Comparison of ENCODE assay signal across 8 mouse cellular contexts in the genomic region with DNA sequence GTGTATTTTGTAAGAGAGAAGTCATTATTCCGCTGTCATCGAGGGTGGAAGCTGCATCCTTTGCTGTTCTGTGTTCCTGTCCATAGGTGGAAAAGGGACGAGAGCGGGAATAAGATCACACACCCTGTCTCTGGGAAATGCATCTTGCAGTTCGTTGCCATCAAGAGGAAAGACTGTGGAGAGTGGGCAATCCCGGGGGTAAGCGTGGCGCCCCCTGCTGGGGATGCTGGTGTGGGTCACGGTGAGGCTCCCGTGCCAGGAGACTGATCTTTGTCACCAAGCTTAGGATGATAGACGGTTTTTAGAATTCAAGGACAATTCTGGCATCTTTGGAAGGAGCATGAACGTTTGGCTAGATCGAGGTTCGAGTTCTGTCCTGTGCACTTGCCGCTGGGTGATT. TPM values are rescaled to one million over a fixed set of nuclear protein-coding genes. Genes with fewer than 3 reads are reported as not detected.
DNase-seq lines count a peak whose midpoint lies in the region; ATAC-seq and TF ChIP-seq lines count a peak whose summit lies in the region.

No protein-coding gene starts in this region.

- H3K4me1 ChIP-seq in heart, embryonic 11.5 days (ENCODE audit: control insufficient read depth, insufficient read depth, low read length), result no peaks in the 10 kb centered on the region
- peaks cover 2% of the 10 kb centered on the region for H3K4me1 ChIP-seq in cortical plate, adult 2 months (ENCODE audit: control insufficient read depth, insufficient read depth, low read length)

- no peak overlapping the region for H3K4me2 ChIP-seq in heart, embryonic 11.5 days

- H3K36me3 ChIP-seq in heart, embryonic 11.5 days (ENCODE audit: control insufficient read depth, insufficient read depth, low read length), result peaks cover 10% of the 10 kb centered on the region

- DNase-seq in heart, adult 11 months, result peak; percentile 90
- DNase-seq in right cerebral cortex, postnatal 14 days, result peak; percentile 54
- no peak for DNase-seq in right cerebral cortex, adult 18-20 months
- peak; percentile 65 to 66 for DNase-seq in kidney, postnatal 4 days
- DNase-seq in spleen, adult 12 weeks (ENCODE audit: low spot score), result peak; percentile 39

- no peak for ATAC-seq in heart, embryonic 11.5 days (replicated peaks; ENCODE audit: insufficient number of reproducible peaks, low FRiP score, low TSS enrichment)
- no peak for ATAC-seq in erythroblast, adult 5-6 weeks (replicated peaks; ENCODE audit: low FRiP score, poor library complexity, severe bottlenecking)

- TF ChIP-seq POLR2A in cortical plate, adult 2 months (IDR thresholded peaks at IDR 0.05; ENCODE audit: extremely low read depth, insufficient read depth, low read length), result no peak

- TF ChIP-seq CTCF in cortical plate, adult 2 months (IDR thresholded peaks at IDR 0.05; ENCODE audit: extremely low read depth, insufficient read depth, low read length), result peak; percentile 42

- H3K27ac ChIP-seq in heart, embryonic 11.5 days (ENCODE audit: low read depth, low read length), result no peak overlapping the region
- no peak overlapping the region for H3K27ac ChIP-seq in cortical plate, adult 2 months (ENCODE audit: insufficient read depth, low read length)

- H3K9me3 ChIP-seq in heart, embryonic 11.5 days (replicated peaks; ENCODE audit: control insufficient read depth, low read length), result no peaks in the 10 kb centered on the region

- H3K27me3 ChIP-seq in heart, embryonic 11.5 days (ENCODE audit: control insufficient read depth, insufficient read depth, low read length), result no peaks in the 10 kb centered on the region

- 64% methylated on average over 15 of the region's 15 CpGs for WGBS in heart, embryonic 11.5 days (ENCODE audit: insufficient replicate concordance)

- no peak overlapping the region for H3K4me3 ChIP-seq in heart, embryonic 11.5 days (ENCODE audit: low read depth, low read length)
- no peak overlapping the region for H3K4me3 ChIP-seq in cortical plate, adult 2 months (ENCODE audit: insufficient read depth, low read length)

- H3K9ac ChIP-seq in heart, embryonic 11.5 days (ENCODE audit: low read depth, low read length), result no peak overlapping the region

RNA-seq across cellular contexts. Expression of gene Nudt9, which starts 11.9 kb away (rescaled TPM):
- 51.8 and 53.5 TPM in 2 replicates for polyA plus RNA-seq in heart, embryonic 11.5 days (2014; fragmentation: Nextera tagmentation; extraction: Ambion mirVana)
- 75.7 and 82.3 TPM in 2 replicates for polyA plus RNA-seq in cortical plate, adult 2 months (2012; rRNA removed)
- 13.8 and 14.4 TPM in 2 replicates for total RNA-seq in erythroblast, adult 5-6 weeks (2015; ENCODE audit: low replicate concordance)
- 34.2 and 44.5 TPM in 2 replicates for total RNA-seq in erythroblast, adult 5-6 weeks (2017; ENCODE audit: low replicate concordance)

RNA-seq across cellular contexts. Expression of gene Gm17660, which starts 19.4 kb away (rescaled TPM):
- not detected in 2 replicates for polyA plus RNA-seq in heart, embryonic 11.5 days (2014; fragmentation: Nextera tagmentation; extraction: Ambion mirVana)
- polyA plus RNA-seq in cortical plate, adult 2 months (2012; rRNA removed), result 0.25 TPM in 1 of 2 replicates, not detected in the other
- total RNA-seq in erythroblast, adult 5-6 weeks (2015; ENCODE audit: low replicate concordance), result not detected in 2 replicates
- total RNA-seq in erythroblast, adult 5-6 weeks (2017; ENCODE audit: low replicate concordance), result not detected in 2 replicates

RNA-seq across cellular contexts. Expression of gene Hsd17b11, which starts 36.3 kb away (rescaled TPM):
- 4.2 and 5.3 TPM in 2 replicates for polyA plus RNA-seq in heart, embryonic 11.5 days (2014; fragmentation: Nextera tagmentation; extraction: Ambion mirVana)
- 38.1 and 41.4 TPM in 2 replicates for polyA plus RNA-seq in cortical plate, adult 2 months (2012; rRNA removed)
- 12.5 and 16.5 TPM in 2 replicates for total RNA-seq in erythroblast, adult 5-6 weeks (2015; ENCODE audit: low replicate concordance)
- total RNA-seq in erythroblast, adult 5-6 weeks (2017; ENCODE audit: low replicate concordance), result 6.3 and 21.8 TPM in 2 replicates

RNA-seq across cellular contexts. Expression of gene Sparcl1, which starts 55.5 kb away (rescaled TPM):
- 18.2 and 21.8 TPM in 2 replicates for polyA plus RNA-seq in heart, embryonic 11.5 days (2014; fragmentation: Nextera tagmentation; extraction: Ambion mirVana)
- 1,820 and 1,861 TPM in 2 replicates for polyA plus RNA-seq in cortical plate, adult 2 months (2012; rRNA removed)
- total RNA-seq in erythroblast, adult 5-6 weeks (2015; ENCODE audit: low replicate concordance), result not detected in 2 replicates
- total RNA-seq in erythroblast, adult 5-6 weeks (2017; ENCODE audit: low replicate concordance), result 0.85 TPM in 1 of 2 replicates, not detected in the other
